Comparison of ENCODE assay signal across 10 mouse cellular contexts in the genomic region with DNA sequence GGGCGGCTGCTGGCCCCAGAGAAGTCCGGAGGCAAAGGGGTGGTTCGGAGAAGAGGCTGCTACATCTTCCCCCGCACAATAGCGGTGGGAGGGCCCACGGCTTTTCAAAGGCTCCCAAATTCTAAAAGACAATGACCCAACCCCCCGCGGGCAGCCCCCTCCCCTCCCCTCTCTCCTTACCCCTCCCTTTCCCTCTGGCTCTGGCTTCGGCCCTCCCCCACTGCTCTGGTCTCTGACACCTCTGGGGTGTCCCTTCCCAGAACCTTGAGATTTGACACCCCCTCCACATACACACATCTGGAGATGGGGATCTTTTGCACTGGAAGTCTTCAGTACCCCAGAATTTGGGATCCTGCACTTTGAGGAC. TPM values are rescaled to one million over a fixed set of nuclear protein-coding genes. Genes with fewer than 3 reads are reported as not detected.
DNase-seq lines count a peak whose midpoint lies in the region; ATAC-seq and TF ChIP-seq lines count a peak whose summit lies in the region.
"Had no signal": no experiment of that assay in that cellular context is flagged by ENCODE, and none has a peak within 500 bp of the region (broad histone marks: within the 10 kb centered on the region; RNA-seq: fewer than 3 reads in every experiment).

A gene (minus strand): TSS at position 63 of the 367 bp plus-strand sequence.

- no peak within 1 kb of the TSS for H3K27ac ChIP-seq in heart, embryonic 13.5 days (replicated peaks)
- peak within 1 kb of the TSS; percentile 49; the same call in 1 of the 2 replicates for H3K27ac ChIP-seq in hindbrain, postnatal 0 days
- peak within 1 kb of the TSS; percentile 85 for H3K27ac ChIP-seq in midbrain, embryonic 13.5 days

- DNase-seq in heart, adult 8-10 months (ENCODE audit: low spot score), result no peak
- peak; percentile 78 for DNase-seq in embryo, embryonic 11 days
- DNase-seq in hindbrain, postnatal 0 days (ENCODE audit: low spot score), result no peak
- no peak for DNase-seq in layer of hippocampus, adult 11-12 months (ENCODE audit: low spot score)
- DNase-seq in gastrocnemius, adult 18-20 months (ENCODE audit: low spot score), result no peak
- DNase-seq: heart, postnatal 36 days; thymus, postnatal 14 days had no signal

- H3K4me1 ChIP-seq in heart, embryonic 13.5 days, result peaks cover 23% of the 10 kb centered on the region
- no peaks in the 10 kb centered on the region for H3K4me1 ChIP-seq in hindbrain, postnatal 0 days (ENCODE audit: insufficient read depth, low read length)
- peaks cover 51% of the 10 kb centered on the region for H3K4me1 ChIP-seq in midbrain, embryonic 13.5 days (replicated peaks)

- 0 out of 2 replicates have a peak within 1 kb of the TSS, but pooled peaks have one; percentile 3 for H3K9ac ChIP-seq in heart, embryonic 13.5 days
- H3K9ac ChIP-seq in hindbrain, postnatal 0 days (replicated peaks; ENCODE audit: low read length), result peak within 1 kb of the TSS; percentile 21; the same call in 1 of the 2 replicates
- H3K9ac ChIP-seq in midbrain, embryonic 13.5 days (replicated peaks), result peak within 1 kb of the TSS; percentile 59

- peak within 1 kb of the TSS; percentile 64 for H3K4me2 ChIP-seq in heart, embryonic 13.5 days
- peak within 1 kb of the TSS; percentile 55 for H3K4me2 ChIP-seq in hindbrain, postnatal 0 days (ENCODE audit: low read depth, low read length)
- peak within 1 kb of the TSS; percentile 67 for H3K4me2 ChIP-seq in midbrain, embryonic 13.5 days (replicated peaks)

- H3K27me3 ChIP-seq in heart, embryonic 13.5 days (replicated peaks), result peaks cover 54% of the 10 kb centered on the region
- peaks cover 24% of the 10 kb centered on the region; the same call in 1 of the 2 replicates for H3K27me3 ChIP-seq in hindbrain, postnatal 0 days (ENCODE audit: insufficient read depth, low read length)
- H3K27me3 ChIP-seq in midbrain, embryonic 13.5 days, result peaks cover 16% of the 10 kb centered on the region; the same call in 1 of the 2 replicates

- H3K4me3 ChIP-seq in heart, embryonic 13.5 days, result peak within 1 kb of the TSS; percentile 38
- H3K4me3 ChIP-seq in hindbrain, postnatal 0 days (ENCODE audit: low read length), result peak within 1 kb of the TSS; percentile 33
- H3K4me3 ChIP-seq in midbrain, embryonic 13.5 days (replicated peaks), result peak within 1 kb of the TSS; percentile 42

- 1% methylated on average over 9 of the region's 9 CpGs for WGBS in heart, embryonic 13.5 days
- under 1% methylated on average over 9 of the region's 9 CpGs for WGBS in hindbrain, postnatal 0 days
- WGBS in midbrain, embryonic 13.5 days, result 1% methylated on average over 9 of the region's 9 CpGs

- no peak for ATAC-seq in heart, embryonic 13.5 days (ENCODE audit: extremely low read depth, insufficient number of reproducible peaks, low FRiP score, low TSS enrichment)
- ATAC-seq in hindbrain, postnatal 0 days, result no peak; the same call in 1 of the 2 replicates
- no peak for ATAC-seq in midbrain, embryonic 13.5 days
- ATAC-seq in megakaryocyte, adult 5-6 weeks (ENCODE audit: poor library complexity, severe bottlenecking), result no peak

- H3K9me3 ChIP-seq in heart, embryonic 13.5 days, result no peaks in the 10 kb centered on the region
- no peaks in the 10 kb centered on the region for H3K9me3 ChIP-seq in hindbrain, postnatal 0 days (ENCODE audit: low read length)
- H3K9me3 ChIP-seq in midbrain, embryonic 13.5 days, result no peaks in the 10 kb centered on the region

- no peaks in the 10 kb centered on the region for H3K36me3 ChIP-seq in heart, embryonic 13.5 days
- H3K36me3 ChIP-seq in hindbrain, postnatal 0 days (ENCODE audit: insufficient read depth, low read length), result no peaks in the 10 kb centered on the region
- H3K36me3 ChIP-seq in midbrain, embryonic 13.5 days, result no peaks in the 10 kb centered on the region

- no peak for TF ChIP-seq CTCF in hindbrain, postnatal 0 days (IDR thresholded peaks at IDR 0.05; ENCODE audit: low read depth)

RNA-seq across cellular contexts. Expression of the gene that starts here (rescaled TPM):
- polyA plus RNA-seq in heart, embryonic 13.5 days (2015; fragmentation: Nextera tagmentation; extraction: Ambion mirVana), result 0.25 and 0.27 TPM in 2 replicates
- not detected for total RNA-seq in heart, adult 8-10 months (2022)
- total RNA-seq in hindbrain, postnatal 0 days (2014; rRNA removed), result not detected in 2 replicates
- 0.05 TPM in 1 of 2 replicates, not detected in the other for polyA plus RNA-seq in hindbrain, postnatal 0 days (2015; fragmentation: Nextera tagmentation; extraction: Ambion mirVana)
- 0.59 TPM in 2 replicates for polyA plus RNA-seq in midbrain, embryonic 13.5 days (2015; fragmentation: Nextera tagmentation; extraction: Ambion mirVana)
- total RNA-seq in megakaryocyte, adult 5-6 weeks (2015), result 4.8 TPM in 2 replicates
- 30.8 and 36.5 TPM in 2 replicates for total RNA-seq in megakaryocyte, adult 5-6 weeks (2017)
- under 1 TPM; 0.30 to 0.43 TPM for total RNA-seq in gastrocnemius, adult 18-20 months (2021)
- total RNA-seq: heart, postnatal 36 days had no signal

Comparison
In these comparisons a context has a peak if more than half of its experiments do, and no peak if none do; other contexts are left out.
1. H3K9ac ChIP-seq: peak in every context shown above with its lines; median percentile 59 in midbrain, embryonic 13.5 days; 21 in hindbrain, postnatal 0 days; 3 in heart, embryonic 13.5 days.